Mouse (Mus musculus): ENCODE measurements around the gene Jag2.

GRCm38 (mm10) chr12:112871272-112871671 lies 58.3 kb downstream of the Jag2 start:
- TF ChIP-seq CTCF (IDR thresholded peaks at IDR 0.05; ENCODE audit: borderline replicate concordance, insufficient read depth, low read length) (no peak), POLR2A (IDR thresholded peaks at IDR 0.05; ENCODE audit: low read depth, low read length) (no peak)
